Mouse (Mus musculus) lung, adult 2 months (tissue): ENCODE measurements around the gene Cdk5.

ENCODE experiments used
- CTCF ChIP-seq: fragments of 200-500 bp; IDR thresholded peaks from 2 replicates; pipeline ENCODE4 v1.5.1; 2011; ENCODE audit warnings: mild to moderate bottlenecking, low read length, control low read depth; ENCODE audit not compliant: insufficient read depth
- POLR2A ChIP-seq: fragments of 200-500 bp; IDR thresholded peaks from 2 replicates; pipeline ENCODE4 v1.6.1; 2011; ENCODE audit warnings: low read depth, mild to moderate bottlenecking, control low read depth, low read length, borderline replicate concordance; ENCODE audit errors: extremely low read depth

DNA sequence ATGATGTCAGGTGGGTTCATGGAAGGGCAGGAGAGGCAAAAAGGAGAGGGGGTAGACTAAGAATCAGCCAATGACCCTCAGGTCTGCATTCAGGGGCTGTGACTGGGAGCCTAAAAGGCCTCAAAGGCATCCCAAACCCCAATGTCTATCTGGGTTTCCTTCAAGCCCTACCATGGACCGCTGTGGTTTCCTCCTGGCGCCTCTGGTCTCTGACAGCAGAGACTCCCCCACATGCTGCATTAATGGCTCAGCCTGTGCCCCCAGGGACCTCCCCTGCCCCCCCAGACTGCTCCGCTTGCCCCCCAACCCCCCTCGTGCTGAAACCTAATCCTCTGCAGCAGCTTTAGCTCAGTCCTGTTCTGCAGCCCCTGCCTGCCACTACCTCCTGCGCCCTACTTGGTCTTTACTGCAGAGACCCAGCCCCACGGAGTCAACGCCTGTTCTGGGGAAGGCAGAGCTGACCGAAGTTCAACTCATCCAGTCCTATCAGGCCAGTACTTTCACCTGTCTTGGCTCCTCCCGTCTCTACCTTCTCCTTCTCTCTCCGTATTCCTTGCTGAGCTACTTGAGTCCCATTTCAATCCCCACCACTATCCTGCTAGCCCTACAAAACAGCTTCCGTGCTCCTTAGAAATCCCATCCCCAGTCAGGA is 10.2 kb downstream of the Cdk5 start, which contains the start of gene Asic3:
- TF ChIP-seq CTCF (no peak), POLR2A (no peak)
